Mouse (Mus musculus): ENCODE data around the gene Phf24. TPM values are rescaled to one million over a fixed set of nuclear protein-coding genes. Genes with fewer than 3 reads are reported as not detected.
"Not testable (repeated sequence)": the region's sequence is repeated elsewhere in the genome, so short reads cannot be mapped to it uniquely, and the experiment has no call there.

Gene Phf24
- polyA plus RNA-seq, 1 experiment from 2014 or later, result 1.4 TPM

GRCm38 (mm10) chr4:42969304-42969703 is 52.8 kb downstream of the Phf24 start, which contains the start of gene 1700022I11Rik:
1700022I11Rik (plus strand) TSS chr4:42969604.
- H3K4me3 ChIP-seq, result no peak within 1 kb of the TSS
- ATAC-seq (ENCODE audit: insufficient number of reproducible peaks, insufficient read depth, low FRiP score, low TSS enrichment, low read depth), result no peak
- H3K36me3 ChIP-seq, result no peaks in the 10 kb centered on the region; the same call in 1 of the 2 replicates
- H3K9ac ChIP-seq, result no peak within 1 kb of the TSS
- no peaks in the 10 kb centered on the region for H3K27me3 ChIP-seq
- peaks cover 7% of the 10 kb centered on the region; the same call in 1 of the 2 replicates for H3K4me1 ChIP-seq
- no peak within 1 kb of the TSS for H3K4me2 ChIP-seq
- no peaks in the 10 kb centered on the region for H3K9me3 ChIP-seq
- WGBS, result 88% methylated on average over 4 of the region's 4 CpGs
- no peak within 1 kb of the TSS for H3K27ac ChIP-seq

GRCm38 (mm10) chr4:42972952-42973351 is 56.5 kb downstream of the Phf24 start:
- 81% methylated on average over 4 of the region's 4 CpGs for WGBS
- no peaks in the 10 kb centered on the region for H3K27me3 ChIP-seq
- no peaks in the 10 kb centered on the region for H3K9me3 ChIP-seq
- H3K36me3 ChIP-seq, result peaks cover 21% of the 10 kb centered on the region
- H3K4me3 ChIP-seq, result no peak overlapping the region
- no peak overlapping the region for H3K27ac ChIP-seq
- no peak overlapping the region for H3K9ac ChIP-seq
- no peaks in the 10 kb centered on the region for H3K4me1 ChIP-seq
- no peak overlapping the region for H3K4me2 ChIP-seq
- no peak for ATAC-seq (ENCODE audit: insufficient number of reproducible peaks, insufficient read depth, low FRiP score, low TSS enrichment, low read depth)

- 75% methylated on average over 5 of the region's 5 CpGs for WGBS
- ATAC-seq (ENCODE audit: insufficient number of reproducible peaks, insufficient read depth, low FRiP score, low TSS enrichment, low read depth), result no peak
- peaks cover 30% of the 10 kb centered on the region for H3K36me3 ChIP-seq
- H3K27me3 ChIP-seq, result no peaks in the 10 kb centered on the region
- H3K4me3 ChIP-seq, result no peak overlapping the region
- H3K9ac ChIP-seq, result no peak overlapping the region
- no peaks in the 10 kb centered on the region for H3K4me1 ChIP-seq
- H3K4me2 ChIP-seq, result no peak overlapping the region
- peak overlapping the region; percentile 22; the same call in 1 of the 2 replicates for H3K27ac ChIP-seq
- no peaks in the 10 kb centered on the region for H3K9me3 ChIP-seq
Observed at GRCm38 (mm10) chr4:42973868-42974267, 57.4 kb downstream of the Phf24 start.

- ATAC-seq (ENCODE audit: insufficient number of reproducible peaks, insufficient read depth, low FRiP score, low TSS enrichment, low read depth), result no peak
- 89% methylated on average over 4 of the region's 4 CpGs for WGBS
- Histone ChIP-seq H3K27me3 (no peaks in the 10 kb centered on the region), H3K9me3 (no peaks in the 10 kb centered on the region), H3K36me3 (peaks cover 67% of the 10 kb centered on the region), H3K27ac (no peak overlapping the region), H3K4me3 (no peak overlapping the region), H3K4me1 (no peaks in the 10 kb centered on the region), H3K9ac (no peak overlapping the region), H3K4me2 (no peak overlapping the region)
Observed at GRCm38 (mm10) chr4:42978062-42978461, 61.6 kb downstream of the Phf24 start.

- not testable (repeated sequence) for H3K4me3 ChIP-seq; H3K9me3 ChIP-seq; H3K27ac ChIP-seq; H3K4me1 ChIP-seq; ATAC-seq (ENCODE audit: insufficient number of reproducible peaks, insufficient read depth, low FRiP score, low TSS enrichment, low read depth); H3K9ac ChIP-seq; H3K4me2 ChIP-seq; H3K27me3 ChIP-seq
- 89% methylated on average over 8 of the region's 8 CpGs for WGBS
- H3K36me3 ChIP-seq, result peaks cover 85% of the 10 kb centered on the region
Observed at GRCm38 (mm10) chr4:42980467-42980866, 64.0 kb downstream of the Phf24 start.

- H3K27me3 ChIP-seq, result no peaks in the 10 kb centered on the region
- no peaks in the 10 kb centered on the region for H3K9me3 ChIP-seq
- ATAC-seq (ENCODE audit: insufficient number of reproducible peaks, insufficient read depth, low FRiP score, low TSS enrichment, low read depth), result no peak
- H3K9ac ChIP-seq, result no peak overlapping the region
- H3K4me2 ChIP-seq, result no peak overlapping the region
- H3K27ac ChIP-seq, result no peak overlapping the region
- 78% methylated on average over 1 of the region's 1 CpGs for WGBS
- H3K36me3 ChIP-seq, result peaks cover 95% of the 10 kb centered on the region
- H3K4me3 ChIP-seq, result no peak overlapping the region
- H3K4me1 ChIP-seq, result no peaks in the 10 kb centered on the region
Observed at GRCm38 (mm10) chr4:42988296-42988695, 71.8 kb downstream of the Phf24 start.

Other genes with a start within 250 kb of the Phf24 start
- 0.48 TPM in 1 of 2 replicates, not detected in the other for gene 4930578G10Rik, start 181.1 kb upstream of the Phf24 start, polyA plus RNA-seq (2015; fragmentation: Nextera tagmentation; extraction: Ambion mirVana)
- not detected in 2 replicates for gene Ccl19, start 160.1 kb upstream of the Phf24 start, polyA plus RNA-seq (2015; fragmentation: Nextera tagmentation; extraction: Ambion mirVana)
- gene Ccl21a, start 142.7 kb upstream of the Phf24 start, polyA plus RNA-seq (2015; fragmentation: Nextera tagmentation; extraction: Ambion mirVana), result 24.5 and 32.3 TPM in 2 replicates
- not detected in 2 replicates for gene Fam205a1, start 62.8 kb upstream of the Phf24 start, polyA plus RNA-seq (2015; fragmentation: Nextera tagmentation; extraction: Ambion mirVana)
- 0.13 and 0.43 TPM in 2 replicates for gene Gm12394, start 59.9 kb upstream of the Phf24 start, polyA plus RNA-seq (2015; fragmentation: Nextera tagmentation; extraction: Ambion mirVana)
- gene Fam205c, start 42.4 kb upstream of the Phf24 start, polyA plus RNA-seq (2015; fragmentation: Nextera tagmentation; extraction: Ambion mirVana), result 0.90 TPM in 1 of 2 replicates, not detected in the other
- gene Dnajb5, start 33.2 kb downstream of the Phf24 start, polyA plus RNA-seq (2015; fragmentation: Nextera tagmentation; extraction: Ambion mirVana), result 7.2 and 8.0 TPM in 2 replicates
- gene 1700022I11Rik, start 52.9 kb downstream of the Phf24 start, polyA plus RNA-seq (2015; fragmentation: Nextera tagmentation; extraction: Ambion mirVana), result 0.25 and 1.2 TPM in 2 replicates
- 530 and 567 TPM in 2 replicates for gene Vcp, start 83.8 kb downstream of the Phf24 start, polyA plus RNA-seq (2015; fragmentation: Nextera tagmentation; extraction: Ambion mirVana)
- gene Fancg, start 93.8 kb downstream of the Phf24 start, polyA plus RNA-seq (2015; fragmentation: Nextera tagmentation; extraction: Ambion mirVana), result 18.6 and 26.6 TPM in 2 replicates
- 24.4 and 27.8 TPM in 2 replicates for gene Pigo, start 109.2 kb downstream of the Phf24 start, polyA plus RNA-seq (2015; fragmentation: Nextera tagmentation; extraction: Ambion mirVana)
- 329 and 332 TPM in 2 replicates for gene Stoml2, start 115.0 kb downstream of the Phf24 start, polyA plus RNA-seq (2015; fragmentation: Nextera tagmentation; extraction: Ambion mirVana)
- gene Fam214b, start 129.6 kb downstream of the Phf24 start, polyA plus RNA-seq (2015; fragmentation: Nextera tagmentation; extraction: Ambion mirVana), result 13.1 and 14.9 TPM in 2 replicates
- gene Unc13b, start 142.3 kb downstream of the Phf24 start, polyA plus RNA-seq (2015; fragmentation: Nextera tagmentation; extraction: Ambion mirVana), result 3.9 and 5.1 TPM in 2 replicates

Measured in embryonic facial prominence, embryonic 13.5 days (tissue).